Mouse (Mus musculus) C2C12 (cell line): ENCODE data around the gene Itm2c. TPM values are rescaled to one million over a fixed set of nuclear protein-coding genes. Genes with fewer than 3 reads are reported as not detected.

Source experiments
- H3K27me3 ChIP-seq: one replicate; pipeline ENCODE4 v1.6.1; 2011; ENCODE audit not compliant: control insufficient read depth, insufficient read depth, insufficient read length
- H3K36me3 ChIP-seq: one replicate; pipeline ENCODE4 v1.6.1; 2011; ENCODE audit not compliant: control insufficient read depth, insufficient read depth
- H3K4me3 ChIP-seq: one replicate; pipeline ENCODE4 v1.5.1; 2011; ENCODE audit warnings: mild to moderate bottlenecking, control low read depth; ENCODE audit not compliant: poor library complexity, insufficient read depth, severe bottlenecking
- H3K79me2 ChIP-seq: one replicate; pipeline ENCODE4 v1.6.1; 2011; ENCODE audit not compliant: control insufficient read depth, insufficient read depth
- H3K79me3 ChIP-seq: one replicate; pipeline ENCODE4 v1.6.1; 2011; ENCODE audit warnings: low read depth, control low read depth
- H3ac ChIP-seq: one replicate; pipeline ENCODE3; 2011; ENCODE audit warnings: low read depth; ENCODE audit not compliant: control insufficient read depth, insufficient read length
- CEBPB ChIP-seq: IDR thresholded peaks from one replicate; pipeline ENCODE4 v1.6.1; 2011; ENCODE audit warnings: low read depth, mild to moderate bottlenecking, control low read depth, moderate library complexity
- CTCF ChIP-seq: IDR thresholded peaks from one replicate; pipeline ENCODE4 v1.5.1; 2011; ENCODE audit not compliant: control insufficient read depth, insufficient read depth, insufficient read length
- FOSL1 ChIP-seq: IDR thresholded peaks from one replicate; pipeline ENCODE4 v1.8.0; 2011; ENCODE audit warnings: mild to moderate bottlenecking, low read length; ENCODE audit not compliant: poor library complexity, insufficient read depth, severe bottlenecking
- MAX ChIP-seq: IDR thresholded peaks from one replicate; pipeline ENCODE4 v1.6.1; 2011; ENCODE audit warnings: mild to moderate bottlenecking, control low read depth
- MYOD1 ChIP-seq: IDR thresholded peaks from one replicate; pipeline ENCODE4 v1.6.1; 2011; ENCODE audit warnings: low read depth; ENCODE audit not compliant: control insufficient read depth, insufficient read length
- MYOG ChIP-seq: IDR thresholded peaks from one replicate; pipeline ENCODE4 v1.6.1; 2011; ENCODE audit not compliant: control insufficient read depth, insufficient read length; ENCODE audit errors: extremely low read depth
- USF1 ChIP-seq: IDR thresholded peaks from one replicate; pipeline ENCODE4 v1.6.1; 2011; ENCODE audit warnings: low read depth, mild to moderate bottlenecking, control low read depth, moderate library complexity
- polyA plus RNA-seq: library from polyadenylated mRNA; unstranded; fragments of >200 nt; fragmentation: generic; extraction: Trizol; gene quantifications from one replicate; pipeline ENCODE4 v1.2.1, GENCODE M21; 2012; ENCODE audit warnings: missing spikeins

Gene Itm2c
- polyA plus RNA-seq, 1 experiment, result 60.7 TPM

GRCm38 (mm10) chr1:85882003-85882402, 12.1 kb upstream of the Itm2c start:
- TF ChIP-seq FOSL1 (no peak), CEBPB (no peak), MAX (no peak), USF1 (no peak), MYOG (no peak), MYOD1 (no peak), CTCF (no peak)
- H3K79me3 ChIP-seq, result no peaks in the 10 kb centered on the region
- H3K4me3 ChIP-seq, result no peak overlapping the region
- no peaks in the 10 kb centered on the region for H3K27me3 ChIP-seq
- no peak overlapping the region for H3ac ChIP-seq
- no peaks in the 10 kb centered on the region for H3K36me3 ChIP-seq
- no peaks in the 10 kb centered on the region for H3K79me2 ChIP-seq

- H3K27me3 ChIP-seq, result no peaks in the 10 kb centered on the region
- H3K79me3 ChIP-seq, result no peaks in the 10 kb centered on the region
- TF ChIP-seq CEBPB (no peak), MYOG (no peak), FOSL1 (no peak), CTCF (no peak), USF1 (no peak), MAX (no peak), MYOD1 (no peak)
- no peak overlapping the region for H3ac ChIP-seq
- no peak overlapping the region for H3K4me3 ChIP-seq
- no peaks in the 10 kb centered on the region for H3K36me3 ChIP-seq
- no peaks in the 10 kb centered on the region for H3K79me2 ChIP-seq
Observed at GRCm38 (mm10) chr1:85887221-85887620, 6.9 kb upstream of the Itm2c start.

GRCm38 (mm10) chr1:85894748-85895360, 773 bp downstream of the Itm2c start:
- Histone ChIP-seq H3K27me3 (no peaks in the 10 kb centered on the region), H3K79me3 (peaks cover 1% of the 10 kb centered on the region), H3ac (peak overlapping the region; percentile 65), H3K36me3 (no peaks in the 10 kb centered on the region), H3K4me3 (peak overlapping the region; percentile 61), H3K79me2 (peaks cover 11% of the 10 kb centered on the region)
- TF ChIP-seq CTCF, result no peak
- TF ChIP-seq MYOD1, result no peak
- TF ChIP-seq USF1, result no peak
- TF ChIP-seq MYOG, result no peak
- TF ChIP-seq FOSL1, result no peak
- no peak for TF ChIP-seq CEBPB
- no peak for TF ChIP-seq MAX

GRCm38 (mm10) chr1:85895391-85895837, 1.3 kb downstream of the Itm2c start:
- TF ChIP-seq CEBPB, result no peak
- no peak for TF ChIP-seq CTCF
- TF ChIP-seq MAX, result no peak
- TF ChIP-seq MYOG, result no peak
- TF ChIP-seq USF1, result no peak
- no peak for TF ChIP-seq FOSL1
- no peak for TF ChIP-seq MYOD1
- H3K27me3 ChIP-seq, result no peaks in the 10 kb centered on the region
- H3K36me3 ChIP-seq, result no peaks in the 10 kb centered on the region
- peak overlapping the region; percentile 61 for H3K4me3 ChIP-seq
- H3K79me2 ChIP-seq, result peaks cover 11% of the 10 kb centered on the region
- peak overlapping the region; percentile 0 for H3ac ChIP-seq
- peaks cover 1% of the 10 kb centered on the region for H3K79me3 ChIP-seq

GRCm38 (mm10) chr1:85896110-85896509, 2.0 kb downstream of the Itm2c start:
- H3K79me2 ChIP-seq, result peaks cover 11% of the 10 kb centered on the region
- no peaks in the 10 kb centered on the region for H3K36me3 ChIP-seq
- H3K79me3 ChIP-seq, result peaks cover 1% of the 10 kb centered on the region
- TF ChIP-seq MYOG (no peak), USF1 (no peak), CEBPB (no peak), CTCF (no peak), MAX (no peak), FOSL1 (no peak), MYOD1 (no peak)
- no peak overlapping the region for H3ac ChIP-seq
- H3K4me3 ChIP-seq, result no peak overlapping the region
- H3K27me3 ChIP-seq, result no peaks in the 10 kb centered on the region
